Mouse (Mus musculus): ENCODE data around the gene Asb2. TPM values are rescaled to one million over a fixed set of nuclear protein-coding genes. Genes with fewer than 3 reads are reported as not detected.

The Asb2 gene
- polyA plus RNA-seq (2012; rRNA removed): 31.8 and 64.7 TPM in 2 replicates

- Histone ChIP-seq H3K27me3 (ENCODE audit: control insufficient read depth, insufficient read depth, low read length) (no peaks in the 10 kb centered on the region), H3K4me3 (ENCODE audit: control insufficient read depth, insufficient read depth, low read length) (no peak within 1 kb of the TSS), H3K27ac (ENCODE audit: control insufficient read depth, insufficient read depth, low read length) (no peak within 1 kb of the TSS), H3K4me1 (replicated peaks; ENCODE audit: control insufficient read depth, insufficient read depth, low read length) (peaks cover 3% of the 10 kb centered on the region), H3K36me3 (ENCODE audit: control insufficient read depth, insufficient read depth, low read length) (no peaks in the 10 kb centered on the region)
- no peak for DNase-seq
- no peak for TF ChIP-seq CTCF (IDR thresholded peaks at IDR 0.05; ENCODE audit: borderline replicate concordance, control insufficient read depth, extremely low read depth, insufficient read depth, low read length, poor library complexity)
- 77% methylated on average over 14 of the region's 14 CpGs for WGBS
Measured at GRCm38 (mm10) chr12:103355746-103356414, at the start of gene Asb2. TSS of gene Asb2 (minus strand) at chr12:103356001.

GRCm38 (mm10) chr12:103404131-103404530 is 48.3 kb upstream of the Asb2 start:
- Histone ChIP-seq H3K4me3 (ENCODE audit: control insufficient read depth, insufficient read depth, low read length) (no peak overlapping the region), H3K27me3 (ENCODE audit: control insufficient read depth, insufficient read depth, low read length) (no peaks in the 10 kb centered on the region), H3K36me3 (ENCODE audit: control insufficient read depth, insufficient read depth, low read length) (peaks cover 38% of the 10 kb centered on the region), H3K4me1 (replicated peaks; ENCODE audit: control insufficient read depth, insufficient read depth, low read length) (no peaks in the 10 kb centered on the region), H3K27ac (ENCODE audit: control insufficient read depth, insufficient read depth, low read length) (no peak overlapping the region)
- TF ChIP-seq CTCF (IDR thresholded peaks at IDR 0.05; ENCODE audit: borderline replicate concordance, control insufficient read depth, extremely low read depth, insufficient read depth, low read length, poor library complexity) (no peak), POLR2A (IDR thresholded peaks at IDR 0.05; ENCODE audit: control insufficient read depth, extremely low read depth, insufficient read depth, low read length, poor library complexity) (no peak)
- no peak for DNase-seq
- WGBS: 93% methylated on average over 18 of the region's 18 CpGs

DNA sequence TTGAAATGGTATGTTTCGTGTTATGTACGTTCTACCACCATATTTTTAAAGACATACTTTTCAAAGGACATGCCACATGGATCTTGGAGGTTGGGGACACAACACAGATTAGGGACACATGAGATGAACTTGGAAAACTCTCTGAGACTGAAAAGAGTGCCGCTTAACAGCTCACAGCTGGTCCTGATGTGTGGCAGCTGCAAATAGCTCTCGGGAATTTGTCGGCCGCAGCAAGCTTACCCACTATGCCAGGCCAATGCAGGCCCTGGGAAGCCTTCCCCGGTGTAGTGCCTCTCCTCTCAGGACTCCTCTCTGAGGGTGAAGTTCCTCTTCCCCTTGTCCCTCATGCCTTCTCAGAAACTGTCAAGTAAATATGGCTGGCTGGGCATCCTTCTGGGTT is 41.0 kb upstream of the Asb2 start:
- Histone ChIP-seq H3K27me3 (ENCODE audit: control insufficient read depth, insufficient read depth, low read length) (no peaks in the 10 kb centered on the region), H3K4me1 (replicated peaks; ENCODE audit: control insufficient read depth, insufficient read depth, low read length) (no peaks in the 10 kb centered on the region), H3K27ac (ENCODE audit: control insufficient read depth, insufficient read depth, low read length) (no peak overlapping the region), H3K4me3 (ENCODE audit: control insufficient read depth, insufficient read depth, low read length) (no peak overlapping the region), H3K36me3 (ENCODE audit: control insufficient read depth, insufficient read depth, low read length) (no peaks in the 10 kb centered on the region)
- DNase-seq: no peak
- 89% methylated on average over 7 of the region's 7 CpGs for WGBS
- TF ChIP-seq CTCF (IDR thresholded peaks at IDR 0.05; ENCODE audit: borderline replicate concordance, control insufficient read depth, extremely low read depth, insufficient read depth, low read length, poor library complexity): no peak
- no peak for TF ChIP-seq POLR2A (IDR thresholded peaks at IDR 0.05; ENCODE audit: control insufficient read depth, extremely low read depth, insufficient read depth, low read length, poor library complexity)

- no peak for TF ChIP-seq CTCF (IDR thresholded peaks at IDR 0.05; ENCODE audit: borderline replicate concordance, control insufficient read depth, extremely low read depth, insufficient read depth, low read length, poor library complexity)
- TF ChIP-seq POLR2A (IDR thresholded peaks at IDR 0.05; ENCODE audit: control insufficient read depth, extremely low read depth, insufficient read depth, low read length, poor library complexity): no peak
- no peak for DNase-seq
- Histone ChIP-seq H3K36me3 (ENCODE audit: control insufficient read depth, insufficient read depth, low read length) (no peaks in the 10 kb centered on the region), H3K27ac (ENCODE audit: control insufficient read depth, insufficient read depth, low read length) (no peak overlapping the region), H3K4me1 (replicated peaks; ENCODE audit: control insufficient read depth, insufficient read depth, low read length) (no peaks in the 10 kb centered on the region), H3K4me3 (ENCODE audit: control insufficient read depth, insufficient read depth, low read length) (no peak overlapping the region), H3K27me3 (ENCODE audit: control insufficient read depth, insufficient read depth, low read length) (no peaks in the 10 kb centered on the region)
- WGBS: 92% methylated on average over 12 of the region's 12 CpGs
Measured at GRCm38 (mm10) chr12:103395486-103396275, 39.9 kb upstream of the Asb2 start.

DNA sequence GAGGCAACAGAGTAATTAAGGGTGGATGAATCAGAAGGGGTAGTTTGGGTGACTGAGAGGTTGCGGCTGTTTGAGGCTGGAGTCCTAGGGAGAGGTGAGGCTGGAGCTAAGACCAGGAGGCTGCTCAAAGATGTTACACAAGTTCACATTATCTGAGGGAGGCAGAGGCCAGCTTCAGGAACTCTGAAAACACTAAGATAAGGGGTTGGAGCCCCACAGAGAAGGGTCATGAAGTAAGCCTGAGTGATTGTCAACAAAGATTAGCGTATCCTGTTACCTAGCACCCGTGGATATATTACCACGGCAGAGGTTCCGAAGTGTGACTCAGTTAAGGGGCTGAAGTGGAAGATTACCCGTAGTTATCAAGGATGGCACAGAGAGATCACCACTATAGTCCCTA is 37.7 kb upstream of the Asb2 start:
- H3K36me3 ChIP-seq (ENCODE audit: control insufficient read depth, insufficient read depth, low read length): no peaks in the 10 kb centered on the region
- no peak overlapping the region for H3K27ac ChIP-seq (ENCODE audit: control insufficient read depth, insufficient read depth, low read length)
- TF ChIP-seq CTCF (IDR thresholded peaks at IDR 0.05; ENCODE audit: borderline replicate concordance, control insufficient read depth, extremely low read depth, insufficient read depth, low read length, poor library complexity) (no peak), POLR2A (IDR thresholded peaks at IDR 0.05; ENCODE audit: control insufficient read depth, extremely low read depth, insufficient read depth, low read length, poor library complexity) (no peak)
- no peak overlapping the region for H3K4me3 ChIP-seq (ENCODE audit: control insufficient read depth, insufficient read depth, low read length)
- 72% methylated on average over 6 of the region's 6 CpGs for WGBS
- peaks cover 3% of the 10 kb centered on the region; the same call in 1 of the 2 replicates for H3K27me3 ChIP-seq (ENCODE audit: control insufficient read depth, insufficient read depth, low read length)
- DNase-seq: no peak
- peaks cover 8% of the 10 kb centered on the region; the same call in 1 of the 2 replicates for H3K4me1 ChIP-seq (replicated peaks; ENCODE audit: control insufficient read depth, insufficient read depth, low read length)

DNA sequence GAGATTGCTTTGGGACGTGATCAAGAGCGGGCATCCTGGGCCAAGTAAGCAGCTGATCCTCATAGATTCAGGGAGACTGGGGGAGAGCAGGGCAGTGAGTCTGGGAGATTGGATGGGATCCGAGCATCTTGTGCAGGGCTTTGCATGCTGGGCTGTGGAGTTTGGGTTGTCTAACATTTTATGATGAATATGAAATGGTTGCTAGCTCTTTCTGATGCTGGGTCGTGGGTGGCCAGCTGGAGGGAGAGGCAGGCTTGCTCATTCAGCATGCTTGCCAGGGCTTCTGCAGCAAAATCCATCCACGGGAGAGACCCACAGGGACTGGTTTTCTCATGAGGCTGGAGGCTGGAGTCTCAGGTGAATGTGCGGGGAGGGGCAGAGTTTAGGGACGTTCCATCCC is 35.3 kb upstream of the Asb2 start:
- Histone ChIP-seq H3K4me3 (ENCODE audit: control insufficient read depth, insufficient read depth, low read length) (no peak overlapping the region), H3K36me3 (ENCODE audit: control insufficient read depth, insufficient read depth, low read length) (no peaks in the 10 kb centered on the region), H3K27ac (ENCODE audit: control insufficient read depth, insufficient read depth, low read length) (no peak overlapping the region), H3K4me1 (replicated peaks; ENCODE audit: control insufficient read depth, insufficient read depth, low read length) (peaks cover 8% of the 10 kb centered on the region; the same call in 1 of the 2 replicates), H3K27me3 (ENCODE audit: control insufficient read depth, insufficient read depth, low read length) (peaks cover 3% of the 10 kb centered on the region; the same call in 1 of the 2 replicates)
- WGBS: 94% methylated on average over 7 of the region's 7 CpGs
- TF ChIP-seq POLR2A (IDR thresholded peaks at IDR 0.05; ENCODE audit: control insufficient read depth, extremely low read depth, insufficient read depth, low read length, poor library complexity) (no peak), CTCF (IDR thresholded peaks at IDR 0.05; ENCODE audit: borderline replicate concordance, control insufficient read depth, extremely low read depth, insufficient read depth, low read length, poor library complexity) (no peak)
- DNase-seq: no peak
